Mouse (Mus musculus) CD4-positive, CD25-positive, alpha-beta regulatory T cell, adult 4 months (primary cell): ENCODE measurements around the gene Fam166a. TPM values are rescaled to one million over a fixed set of nuclear protein-coding genes. Genes with fewer than 3 reads are reported as not detected.
A peak's percentile ranks its signal among the peaks of the same experiment; 100 is the strongest.
"Not testable (repeated sequence)": the region's sequence is repeated elsewhere in the genome, so short reads cannot be mapped to it uniquely, and the experiment has no call there.

ENCODE experiments used
- ATAC-seq: one replicate; pipeline ENCODE4 v1.8.0; 2017
- polyA plus RNA-seq, 2 experiments: library from polyadenylated mRNA; unstranded; fragments of 100-300 nt; shearing (Covaris generic); gene quantifications; one replicate each; pipeline ENCODE4 v1.2.1; 2017

The Fam166a gene
- polyA plus RNA-seq, 2 experiments from 2014 or later: not detected

GRCm38 (mm10) chr2:25243342-25243741 is 24.8 kb downstream of the Fam166a start:
- ATAC-seq: no peak

DNA sequence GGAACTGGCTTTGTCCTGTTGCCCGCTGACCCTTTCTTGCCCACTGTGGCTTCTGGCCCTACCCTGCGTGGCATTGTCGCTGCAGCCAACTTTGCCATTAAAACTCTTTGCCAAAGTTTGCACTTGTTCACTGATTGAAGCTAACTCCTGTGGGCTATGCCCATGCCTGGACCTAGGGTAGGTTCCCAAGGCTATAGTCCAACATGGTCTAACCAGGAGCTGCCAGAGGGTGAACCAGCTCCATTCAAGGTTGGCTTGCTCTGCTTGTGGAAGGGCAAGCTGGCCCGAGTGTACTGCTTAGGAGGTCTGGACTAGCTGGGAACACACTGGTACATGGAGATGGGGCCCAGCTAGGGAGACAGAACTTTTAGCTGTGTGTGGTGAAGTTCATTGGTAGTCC is 25.6 kb downstream of the Fam166a start:
- no peak for ATAC-seq

- no peak for ATAC-seq
These were observed 27.9 kb downstream of the Fam166a start, which contains the start of gene AL732309.1 for GRCm38 (mm10) chr2:25246183-25247072. TSS of gene AL732309.1 (minus strand) at chr2:25246863.

DNA sequence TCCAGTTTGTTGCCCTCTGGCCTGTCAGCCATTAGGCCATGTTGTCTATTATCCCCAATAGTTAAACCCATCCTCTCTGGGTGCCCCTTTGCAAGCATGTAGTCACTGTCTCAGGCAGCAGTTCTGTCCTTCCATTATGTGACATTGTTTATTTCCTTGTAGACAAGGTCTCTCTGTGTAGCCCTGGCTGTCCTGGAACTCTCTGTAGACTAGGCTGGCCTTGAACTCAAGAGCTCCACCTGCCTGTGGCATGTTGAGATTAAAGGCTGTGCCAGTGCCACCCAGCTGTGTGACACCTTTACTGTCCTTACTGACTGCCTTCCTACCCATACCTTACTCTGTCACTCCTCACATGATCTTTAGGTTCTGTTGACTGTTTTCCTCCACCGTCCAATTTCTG is 33.8 kb downstream of the Fam166a start:
- no peak for ATAC-seq

- peak; percentile 89 for ATAC-seq
These were observed 36.8 kb downstream of the Fam166a start, which contains the start of gene Tmem203 for GRCm38 (mm10) chr2:25255284-25255779. TSS of gene Tmem203 (plus strand) at chr2:25255439.

DNA sequence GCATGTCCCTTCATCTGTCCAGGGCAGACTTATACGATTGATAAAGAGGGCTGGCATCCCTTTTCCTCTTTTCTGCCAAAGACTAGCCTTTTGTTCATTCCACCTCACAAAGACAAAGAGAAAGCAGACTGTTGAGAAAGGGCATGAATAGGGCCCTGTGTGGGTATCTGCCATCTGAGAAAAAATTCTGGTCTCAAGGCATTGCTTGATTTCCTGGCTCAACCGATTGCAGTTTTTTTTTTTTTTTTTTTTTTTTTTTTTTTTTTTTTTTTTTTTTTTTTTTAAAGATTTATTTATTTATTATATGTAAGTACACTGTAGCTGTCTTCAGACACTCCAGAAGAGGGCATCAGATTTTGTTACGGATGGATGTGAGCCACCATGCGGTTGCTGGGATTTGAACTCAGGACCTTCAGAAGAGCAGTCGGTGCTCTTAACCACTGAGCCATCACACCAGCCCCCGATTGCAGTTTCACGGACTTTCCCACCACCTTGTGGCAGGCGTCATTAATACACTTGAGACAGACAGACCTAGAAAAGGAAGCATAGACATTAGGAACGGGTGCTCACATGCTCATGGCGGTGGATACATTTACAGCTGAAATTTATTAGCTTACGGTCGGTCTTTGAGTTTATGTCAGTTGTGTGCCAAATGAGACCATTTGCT is 38.0 kb downstream of the Fam166a start:
- not testable (repeated sequence) for ATAC-seq

GRCm38 (mm10) chr2:25257250-25257649 is 38.7 kb downstream of the Fam166a start:
- not testable (repeated sequence) for ATAC-seq

DNA sequence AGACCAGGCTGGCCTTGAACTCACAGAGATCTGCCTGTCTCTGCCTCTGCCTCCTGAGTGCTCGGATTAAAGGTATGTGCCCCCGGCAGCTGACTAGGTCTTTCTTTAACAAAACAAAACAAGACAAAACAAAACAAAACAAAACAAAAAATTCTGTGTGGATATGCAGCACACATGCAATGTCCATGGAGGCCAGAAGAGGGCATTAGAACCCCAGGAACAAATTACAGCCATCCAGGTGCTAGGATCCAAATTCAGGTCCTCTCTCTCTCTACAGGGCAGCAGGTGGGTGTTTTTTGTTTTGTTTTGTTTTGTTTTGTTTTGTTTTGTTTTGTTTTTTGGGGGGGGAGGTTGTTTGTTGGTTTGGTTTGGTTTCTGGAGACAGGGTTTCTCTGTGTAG is 40.3 kb downstream of the Fam166a start:
- ATAC-seq: no peak

DNA sequence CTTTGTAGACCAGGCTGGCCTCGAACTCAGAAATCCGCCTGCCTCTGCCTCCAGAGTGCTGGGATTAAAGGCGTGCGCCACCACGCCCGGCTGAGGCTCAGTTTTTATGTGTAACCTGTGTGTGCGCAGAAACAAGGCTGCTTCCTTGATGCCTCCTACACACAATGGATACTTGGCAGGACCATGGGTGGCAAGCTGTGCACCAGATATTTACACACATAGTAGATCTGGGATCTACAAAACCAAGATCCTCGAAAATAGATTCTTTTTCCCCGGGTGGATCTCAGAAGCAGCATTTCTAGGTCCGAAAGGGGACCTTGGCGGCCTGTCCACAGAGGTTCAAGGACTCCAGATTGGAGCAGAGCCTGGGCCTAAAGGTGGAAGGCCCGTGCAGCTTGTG is 43.3 kb downstream of the Fam166a start:
- ATAC-seq: peak; percentile 28

- peak; percentile 98 for ATAC-seq
These were observed 43.8 kb downstream of the Fam166a start, which contains the start of gene Tprn for GRCm38 (mm10) chr2:25262291-25262767. TSS of gene Tprn (plus strand) at chr2:25262618.

DNA sequence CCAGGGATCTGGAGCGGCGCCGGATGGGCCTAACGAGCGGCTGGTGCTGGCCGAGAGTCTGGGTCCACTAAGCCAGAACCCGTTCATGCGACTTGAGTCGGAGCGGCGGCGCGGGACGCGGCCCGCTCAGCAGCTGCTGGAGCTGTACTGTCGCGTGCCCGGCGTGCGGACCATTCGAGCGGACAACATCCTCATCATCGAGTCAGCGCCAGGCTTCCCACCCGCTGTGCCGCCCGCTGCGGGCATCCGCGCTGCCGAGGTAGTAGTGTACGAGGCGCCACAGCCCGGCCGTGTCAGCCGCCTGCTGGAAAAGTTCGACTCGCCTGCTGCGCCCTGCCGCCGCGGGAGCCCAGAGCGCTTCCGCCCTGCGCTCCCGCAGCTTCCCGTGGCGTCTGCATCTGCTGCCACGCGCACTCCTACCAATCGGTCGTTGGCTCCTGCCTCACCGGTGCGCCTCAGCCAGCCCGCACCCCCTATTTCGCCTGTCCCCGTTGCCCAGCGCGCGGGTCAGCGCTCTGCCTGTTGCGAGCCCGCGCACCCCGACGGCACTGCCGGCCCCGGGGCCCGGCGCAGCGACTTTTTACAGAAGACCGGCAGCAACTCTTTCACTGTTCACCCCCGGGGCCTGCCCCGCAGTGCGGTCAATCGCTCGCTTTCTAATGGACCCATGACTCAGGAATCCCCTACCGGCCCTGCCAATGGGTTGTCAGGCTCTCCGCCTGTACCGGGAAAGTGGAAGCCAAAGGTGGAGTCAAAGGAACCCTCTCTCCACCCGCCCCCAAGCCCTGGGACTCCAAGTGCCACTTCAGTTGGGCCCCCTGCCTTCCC is 44.5 kb downstream of the Fam166a start:
- ATAC-seq: peak; percentile 46

DNA sequence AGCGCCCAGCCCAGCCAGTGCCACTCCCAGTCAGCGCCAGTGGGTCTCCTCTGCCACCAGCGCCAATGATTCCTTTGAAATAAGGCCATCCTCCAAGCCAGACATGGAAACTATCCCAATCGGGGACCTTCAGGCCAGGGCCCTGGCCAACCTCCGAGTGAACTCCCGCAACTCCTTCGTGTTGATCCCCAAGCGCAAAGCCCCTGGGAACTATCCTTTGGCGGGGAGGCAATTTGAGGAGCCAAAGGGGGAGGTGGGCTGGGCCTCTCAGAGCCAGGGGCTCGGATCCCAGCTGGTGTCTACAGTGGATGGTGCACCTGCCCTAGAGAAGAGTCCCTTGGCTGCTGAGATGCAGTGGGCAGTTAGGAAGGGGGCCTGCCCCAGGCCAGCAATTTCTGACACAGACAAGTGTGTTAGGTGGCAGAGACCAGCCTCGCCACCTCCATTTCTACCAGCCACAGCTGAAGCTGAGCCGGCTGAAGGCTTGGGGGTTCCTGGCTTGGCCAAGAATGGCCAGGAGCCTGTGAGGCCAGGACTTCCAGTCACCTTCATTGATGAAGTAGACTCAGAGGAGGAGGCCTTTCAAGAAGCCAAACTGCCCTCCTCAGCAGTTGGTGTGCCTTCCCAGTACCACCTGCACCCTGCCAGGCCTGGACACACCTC is 45.2 kb downstream of the Fam166a start:
- no peak for ATAC-seq

DNA sequence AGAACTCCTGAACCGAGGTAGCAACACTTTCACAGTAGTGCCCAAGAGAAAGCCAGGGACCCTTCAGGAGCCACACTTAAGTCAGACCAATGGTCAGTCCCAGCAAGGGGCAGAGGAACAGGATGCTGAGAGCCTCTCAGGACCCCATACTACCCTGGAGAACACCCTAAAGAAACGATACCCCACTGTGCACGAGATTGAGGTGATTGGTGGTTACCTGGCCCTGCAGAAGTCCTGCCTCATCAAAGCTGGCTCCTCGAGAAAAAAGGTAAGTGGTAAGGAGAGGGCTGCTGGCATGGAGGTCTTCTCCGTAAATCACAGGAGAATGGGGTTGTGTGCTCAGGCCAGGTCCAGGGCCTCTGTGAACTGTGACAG is 45.7 kb downstream of the Fam166a start:
- no peak for ATAC-seq

DNA sequence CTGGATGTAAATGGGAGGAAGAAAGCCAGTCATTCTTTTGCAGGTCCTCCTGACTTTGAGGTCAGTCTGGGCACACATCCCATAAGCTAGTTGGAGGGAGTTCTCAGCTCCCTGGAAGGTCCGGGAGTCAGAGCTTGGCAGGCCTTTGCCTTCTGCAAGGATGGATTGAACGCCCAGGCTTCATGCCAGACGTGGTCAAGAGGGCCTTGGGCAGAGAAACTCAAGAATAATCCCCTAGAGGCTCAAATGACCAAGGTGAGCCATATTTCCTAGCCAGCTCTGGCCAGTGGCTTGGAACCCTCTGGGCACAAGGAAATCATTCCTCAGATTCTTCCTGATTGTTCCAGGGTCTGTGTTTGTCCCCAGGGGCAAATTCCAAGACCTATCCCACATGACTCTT is 46.3 kb downstream of the Fam166a start:
- ATAC-seq: no peak

DNA sequence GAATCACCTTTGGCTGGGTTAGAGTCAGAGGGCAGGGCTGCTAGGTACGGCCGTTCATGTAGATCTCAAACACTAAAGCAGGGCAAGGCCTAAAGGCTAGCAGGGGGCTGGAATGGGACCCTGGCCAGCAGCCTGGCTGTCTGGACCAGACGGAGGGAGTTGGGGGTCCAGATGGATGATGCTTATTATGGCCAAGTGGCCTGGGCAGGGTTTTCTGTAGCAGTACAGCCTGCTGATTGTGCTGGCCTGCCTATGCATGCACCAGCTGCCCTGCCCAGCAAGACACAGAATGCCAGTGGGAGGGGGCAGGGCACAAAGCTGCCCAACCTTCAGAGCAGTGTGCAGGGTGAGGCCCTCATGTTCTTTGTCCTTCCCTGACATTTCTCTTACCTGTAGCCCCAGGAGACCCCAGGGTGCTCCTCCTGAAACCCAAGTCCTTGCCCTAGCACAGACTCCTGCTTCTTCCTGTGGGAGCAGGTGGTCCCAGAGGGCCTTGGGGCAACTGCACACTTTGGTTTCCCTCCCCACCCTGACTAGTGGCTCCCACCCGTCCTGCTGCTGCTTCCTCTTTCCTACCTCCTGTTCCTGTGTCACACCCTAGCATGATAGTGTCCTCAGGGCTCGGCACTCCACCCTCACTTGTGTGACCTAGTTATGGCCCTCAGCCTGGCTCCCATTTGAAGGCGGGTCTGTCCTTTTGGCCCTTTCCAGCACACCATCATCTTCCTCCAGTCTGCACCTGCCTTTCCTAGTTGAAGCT is 47.5 kb downstream of the Fam166a start:
- no peak for ATAC-seq

GRCm38 (mm10) chr2:25266720-25267119 is 48.2 kb downstream of the Fam166a start:
- no peak for ATAC-seq

- ATAC-seq: no peak
These were observed 48.7 kb downstream of the Fam166a start for GRCm38 (mm10) chr2:25267241-25267640.

DNA sequence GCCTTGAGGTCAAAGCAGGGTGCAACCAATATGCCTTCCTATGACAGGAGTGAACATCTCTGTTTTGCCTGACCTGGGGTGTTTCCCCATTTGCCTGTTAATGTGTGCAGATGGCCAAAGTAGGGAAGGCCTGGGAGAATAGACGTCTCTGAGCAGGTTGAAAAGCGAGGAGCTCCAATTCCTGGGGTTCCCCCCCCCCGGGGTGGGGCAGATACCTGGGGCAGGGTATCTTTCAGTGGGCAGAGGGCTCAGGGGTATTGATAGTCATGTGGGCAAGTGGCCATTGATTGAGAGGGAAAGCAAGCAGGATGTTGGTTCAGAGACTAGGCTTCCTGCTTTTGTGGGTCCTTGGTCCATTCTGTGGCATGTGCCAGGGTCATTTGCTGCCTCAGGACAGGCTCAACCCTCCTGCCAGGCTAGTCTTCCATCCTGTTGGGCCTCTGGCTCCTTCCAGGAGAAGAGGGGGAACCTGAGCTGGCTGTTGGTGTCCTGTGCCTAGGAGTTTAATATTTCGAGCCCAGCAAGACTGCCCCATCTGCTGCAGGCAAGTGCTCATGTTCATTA is 49.3 kb downstream of the Fam166a start:
- no peak for ATAC-seq
